Mouse (Mus musculus) CH12.LX (cell line): ENCODE measurements around the gene Oxa1l. TPM values are rescaled to one million over a fixed set of nuclear protein-coding genes. Genes with fewer than 3 reads are reported as not detected.
A peak's percentile ranks its signal among the peaks of the same experiment; 100 is the strongest.

Experiments
- DNase-seq: peaks from one replicate; pipeline ENCODE4 v3.0.0-alpha.2; 2013; ENCODE audit errors: extremely low read depth
- H3K27ac ChIP-seq: 2 replicates; pipeline ENCODE4 v1.5.1; 2012; ENCODE audit warnings: low read depth, mild to moderate bottlenecking, control low read depth, moderate library complexity; ENCODE audit not compliant: insufficient read depth
- H3K27me3 ChIP-seq: replicated peaks from 2 replicates; pipeline ENCODE3; 2012; ENCODE audit warnings: inconsistent platforms
- H3K36me3 ChIP-seq, 2 experiments: replicated peaks in 1 of 2; 2 replicates each; pipeline versions ENCODE3 to v1.6.1; 2012; ENCODE audit warnings: inconsistent platforms in 1 of 2, low read length in 1 of 2, mild to moderate bottlenecking in 1 of 2, mixed read lengths in 1 of 2, moderate library complexity in 1 of 2; ENCODE audit not compliant: control insufficient read depth in 1 of 2, insufficient read depth in 1 of 2
- H3K4me1 ChIP-seq, 2 experiments: 2 replicates each; pipeline ENCODE4 v1.6.1; 2012; ENCODE audit warnings: inconsistent platforms in 1 of 2, moderate library complexity in 1 of 2; ENCODE audit not compliant: insufficient read depth in 2 of 2, control insufficient read depth in 1 of 2
- H3K4me2 ChIP-seq: 2 replicates; pipeline ENCODE4 v1.6.1; 2012; ENCODE audit warnings: low read depth, mild to moderate bottlenecking, control low read depth; ENCODE audit not compliant: poor library complexity, insufficient read depth, severe bottlenecking
- H3K4me3 ChIP-seq, 3 experiments: fragments of 150-350 bp in 1 of 3; sonication (generic) in 1 of 3; replicated peaks in 1 of 3; 2 replicates each; pipeline versions ENCODE3 to v1.5.1; 2011 to 2012; ENCODE audit warnings: low read depth in 2 of 3, low read length in 2 of 3, mild to moderate bottlenecking in 2 of 3, moderate library complexity in 2 of 3, control low read depth in 1 of 3, improper control_type of control experiment in 1 of 3, inconsistent platforms in 1 of 3, mixed read lengths in 1 of 3; ENCODE audit not compliant: poor library complexity in 1 of 3
- H3K79me2 ChIP-seq: replicated peaks from 2 replicates; pipeline ENCODE4 v1.6.1; 2012; ENCODE audit warnings: mild to moderate bottlenecking, moderate library complexity; ENCODE audit not compliant: control insufficient read depth, poor library complexity, insufficient read depth, severe bottlenecking; ENCODE audit errors: extremely low read depth
- H3K9ac ChIP-seq: 2 replicates; pipeline ENCODE4 v1.6.1; 2012; ENCODE audit warnings: low read depth, mild to moderate bottlenecking, control low read depth, moderate library complexity; ENCODE audit not compliant: insufficient read depth
- H3K9me3 ChIP-seq: replicated peaks from 2 replicates; pipeline ENCODE3; 2012; ENCODE audit warnings: low read length, inconsistent platforms, mixed read lengths
- BHLHE40 ChIP-seq: IDR thresholded peaks from 2 replicates; pipeline ENCODE4 v1.6.1; 2011; ENCODE audit warnings: mild to moderate bottlenecking, low read depth, low read length, improper control_type of control experiment
- CHD1 ChIP-seq: IDR thresholded peaks from 2 replicates; pipeline ENCODE4 v1.6.1; 2012; ENCODE audit warnings: low read depth, low read length, improper control_type of control experiment, inconsistent platforms
- CTCF ChIP-seq, 2 experiments: IDR thresholded peaks in 1 of 2; conservative IDR thresholded peaks in 1 of 2; 2 replicates each; pipeline ENCODE4 v1.5.1; 2011 to 2012; ENCODE audit warnings: low read depth in 2 of 2, low read length in 2 of 2, improper control_type of control experiment in 1 of 2, inconsistent platforms in 1 of 2, mild to moderate bottlenecking in 1 of 2, moderate library complexity in 1 of 2
- ELF1 ChIP-seq: IDR thresholded peaks from 2 replicates; pipeline ENCODE4 v1.6.1; 2014; ENCODE audit warnings: low read depth, mild to moderate bottlenecking, inconsistent platforms, low read length, improper control_type of control experiment
- GABPA ChIP-seq: IDR thresholded peaks from 2 replicates; pipeline ENCODE4 v1.6.1; 2012; ENCODE audit warnings: low read depth, low read length, improper control_type of control experiment, inconsistent platforms; ENCODE audit not compliant: insufficient replicate concordance
- HCFC1 ChIP-seq: IDR thresholded peaks from 2 replicates; pipeline ENCODE4 v1.6.1; 2012; ENCODE audit warnings: low read depth, mild to moderate bottlenecking, inconsistent platforms, low read length, improper control_type of control experiment
- IRF4 ChIP-seq: IDR thresholded peaks from 2 replicates; pipeline ENCODE4 v1.6.1; 2014; ENCODE audit warnings: low read depth, mild to moderate bottlenecking, inconsistent platforms, low read length, improper control_type of control experiment
- MAFK ChIP-seq: IDR thresholded peaks from 2 replicates; pipeline ENCODE4 v1.6.1; 2011; ENCODE audit warnings: low read length, improper control_type of control experiment; ENCODE audit not compliant: insufficient replicate concordance
- MAX ChIP-seq: IDR thresholded peaks from 2 replicates; pipeline ENCODE4 v1.6.1; 2011; ENCODE audit warnings: low read length, improper control_type of control experiment
- MAZ ChIP-seq: IDR thresholded peaks from 2 replicates; pipeline ENCODE4 v1.6.1; 2012; ENCODE audit warnings: low read depth, mild to moderate bottlenecking, inconsistent platforms, low read length, improper control_type of control experiment, moderate library complexity
- MEF2A ChIP-seq: IDR thresholded peaks from 2 replicates; pipeline ENCODE4 v1.6.1; 2014; ENCODE audit warnings: low read depth, mild to moderate bottlenecking, inconsistent platforms, low read length, improper control_type of control experiment, borderline replicate concordance
- MYC ChIP-seq: IDR thresholded peaks from 2 replicates; pipeline ENCODE4 v1.6.1; 2011; ENCODE audit warnings: low read depth, mild to moderate bottlenecking, improper control_type of control experiment, low read length
- PAX5 ChIP-seq: IDR thresholded peaks from 2 replicates; pipeline ENCODE4 v1.6.1; 2012; ENCODE audit warnings: low read length, inconsistent platforms, mixed read lengths
- POLR2A ChIP-seq: IDR thresholded peaks from 2 replicates; pipeline ENCODE4 v1.6.1; 2011; ENCODE audit warnings: low read depth, mild to moderate bottlenecking, improper control_type of control experiment, low read length
- RCOR1 ChIP-seq: conservative IDR thresholded peaks from 2 replicates; pipeline ENCODE4 v1.6.1; 2012; ENCODE audit warnings: low read depth, mild to moderate bottlenecking, inconsistent platforms, low read length, improper control_type of control experiment
- SMC3 ChIP-seq: IDR thresholded peaks from 2 replicates; pipeline ENCODE4 v1.6.1; 2011; ENCODE audit warnings: low read depth, low read length, improper control_type of control experiment
- TCF12 ChIP-seq: IDR thresholded peaks from 2 replicates; pipeline ENCODE4 v1.6.1; 2014; ENCODE audit warnings: low read depth, mild to moderate bottlenecking, inconsistent platforms, low read length, improper control_type of control experiment
- USF1 ChIP-seq: IDR thresholded peaks from 2 replicates; pipeline ENCODE4 v1.6.1; 2014; ENCODE audit warnings: low read depth, mild to moderate bottlenecking, inconsistent platforms, low read length, improper control_type of control experiment
- USF2 ChIP-seq: conservative IDR thresholded peaks from 2 replicates; pipeline ENCODE4 v1.6.1; 2011; ENCODE audit warnings: low read depth, low read length, improper control_type of control experiment
- ZKSCAN1 ChIP-seq: IDR thresholded peaks from 2 replicates; pipeline ENCODE4 v1.6.1; 2012; ENCODE audit warnings: low read depth, inconsistent platforms, low read length, improper control_type of control experiment, borderline replicate concordance
- ZNF384 ChIP-seq: IDR thresholded peaks from 2 replicates; pipeline ENCODE4 v1.6.1; 2012; ENCODE audit warnings: low read depth, low read length, improper control_type of control experiment, inconsistent platforms
- dilution Hi-C: fragments of 300-500 bp; cut with MboI; formaldehyde crosslinking; loops from 2 replicates; pipeline ENCODE4 v1.14.3; 2020; ENCODE audit warnings: low sequenced_read_pairs; ENCODE audit not compliant: extremely low pct_unique_long_range_greater_than_20kb, extremely low pct_ligation_motif_present
- in situ Hi-C: fragments of 300-500 bp; cut with MboI; formaldehyde crosslinking; loops from 3 replicates; pipeline ENCODE4 v1.14.3; 2019; ENCODE audit warnings: low sequenced_read_pairs, low pct_ligation_motif_present, low pct_unique_long_range_greater_than_20kb, mixed read lengths
- polyA plus RNA-seq: library from polyadenylated mRNA; unstranded; fragments of >175 nt; gene quantifications from 2 replicates; pipeline ENCODE4 v1.2.1, GENCODE M21; 2012; ENCODE audit warnings: low read depth; ENCODE audit not compliant: insufficient read length
- total RNA-seq, 2 experiments: library from RNA; depleted of rRNA; stranded (reverse); fragments of 300-350 nt in 1 of 2; fragments of >200 nt in 1 of 2; gene quantifications; 2 replicates each; pipeline ENCODE4 v1.2.3; 2012 to 2014

Gene Oxa1l
- total and polyA plus RNA-seq, 3 experiments, result 34.7 to 111 (median 38.8) TPM

DNA sequence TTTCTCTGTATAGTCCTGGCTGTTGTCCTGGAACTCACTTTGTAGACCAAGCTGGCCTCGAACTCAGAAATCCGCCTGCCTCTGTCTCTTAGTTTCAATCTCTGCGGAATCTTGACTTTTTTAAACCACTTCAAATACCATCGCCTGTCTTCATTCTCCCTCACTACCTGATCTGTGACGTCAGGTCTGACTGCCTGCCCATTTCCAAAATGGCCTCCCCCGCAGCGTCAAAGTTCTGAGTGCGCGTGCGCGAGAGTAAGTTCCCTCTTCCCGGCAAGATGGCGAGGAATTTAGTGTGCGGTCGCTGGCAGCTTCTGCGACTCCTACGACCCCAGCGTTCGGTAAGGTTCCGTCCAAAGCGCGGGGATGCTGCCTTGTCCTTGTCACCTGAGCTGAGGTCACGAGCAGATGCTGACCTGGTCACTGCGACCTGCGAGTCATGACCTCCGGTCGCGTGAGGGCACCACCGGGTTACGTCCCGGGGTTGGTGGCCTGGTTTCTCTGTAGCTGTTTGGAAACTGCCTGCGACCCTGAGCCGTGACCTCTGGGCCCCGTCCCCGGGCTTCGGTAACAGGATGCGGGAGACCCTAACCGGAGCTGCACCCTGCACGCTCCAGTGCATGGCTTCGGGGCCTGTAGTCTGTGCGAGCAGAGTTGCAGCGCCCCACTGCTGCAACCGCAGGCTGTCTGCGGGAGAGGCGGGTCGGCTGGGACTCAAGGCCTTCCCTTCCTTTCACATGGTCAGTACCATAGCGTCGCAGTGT is at the start of gene Oxa1l (continued):
- peak; percentile 91 for TF ChIP-seq POLR2A
- TF ChIP-seq, all 38 proteins: peak for 24

DNA sequence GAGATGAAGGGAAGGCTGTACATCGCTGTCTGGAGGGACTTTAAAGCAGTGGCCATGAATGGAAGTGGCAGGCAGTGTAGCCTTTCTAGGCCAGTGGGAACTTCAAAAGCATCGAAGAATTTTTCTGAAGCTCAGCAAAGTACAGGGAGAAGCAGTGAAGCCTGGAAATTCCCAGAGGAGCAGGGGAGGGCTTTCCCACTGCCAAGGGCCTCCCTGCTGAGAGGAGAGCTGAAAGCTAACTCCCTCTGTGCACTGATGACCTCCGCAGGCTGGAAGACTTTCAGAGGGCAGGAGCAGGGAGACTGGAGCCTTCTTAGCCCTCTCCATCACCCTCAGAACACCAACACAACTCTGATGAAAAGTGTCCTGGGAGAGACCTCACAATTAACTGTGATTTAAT is 48.9 kb upstream of the Oxa1l start:
- no peaks in the 10 kb centered on the region for H3K36me3 ChIP-seq
- TF ChIP-seq MAX (no peak), MAZ (no peak), ELF1 (no peak)
- H3K4me1 ChIP-seq, result no peaks in the 10 kb centered on the region
- no peak overlapping the region for H3K4me2 ChIP-seq
- no peaks in the 10 kb centered on the region for H3K79me2 ChIP-seq
- peaks cover 14% of the 10 kb centered on the region for H3K27me3 ChIP-seq
- no peaks in the 10 kb centered on the region for H3K9me3 ChIP-seq
- no peak overlapping the region for H3K9ac ChIP-seq
- dilution Hi-C loops, result no loop called here
- in situ Hi-C loops, result no loop called here
- no peak overlapping the region for H3K4me3 ChIP-seq
- no peak overlapping the region for H3K27ac ChIP-seq
- DNase-seq, result no peak

DNA sequence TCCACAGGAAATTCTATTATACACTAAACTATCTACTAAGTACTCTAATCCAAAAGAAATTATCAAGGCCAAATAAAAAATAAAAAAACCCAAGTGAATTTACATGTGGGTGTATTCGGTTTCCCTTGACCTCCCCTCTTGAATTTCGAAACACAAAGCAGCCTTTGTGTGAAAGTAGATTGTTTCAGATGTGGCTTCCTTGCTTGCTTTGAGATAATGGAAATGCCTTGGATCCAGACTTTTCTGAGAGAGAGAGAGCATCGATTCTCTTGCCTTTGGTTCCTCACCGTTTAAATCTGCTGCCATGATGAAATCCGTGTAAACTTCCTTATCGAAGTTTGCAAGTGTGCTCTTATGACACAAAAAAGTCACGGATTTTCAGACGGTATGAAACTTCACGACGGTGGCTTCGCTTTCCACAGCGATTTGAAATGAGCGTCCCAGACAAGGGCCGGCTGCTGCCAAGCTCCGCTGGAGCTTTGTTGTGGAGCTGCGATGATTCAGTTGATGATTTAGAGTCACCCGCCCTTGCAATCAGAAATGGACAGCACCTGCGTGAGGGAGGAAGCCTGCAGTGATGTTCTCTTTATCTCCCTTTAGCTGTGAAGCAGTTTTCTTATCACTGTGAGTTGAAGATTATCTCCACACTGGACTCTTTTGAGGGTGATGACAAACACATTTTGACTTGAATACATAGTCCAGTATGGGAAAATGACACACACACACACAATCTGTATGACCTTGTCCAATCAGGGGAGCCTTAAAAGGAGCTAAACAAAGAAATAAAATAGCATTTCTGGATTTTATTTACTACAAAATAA is 38.9 kb upstream of the Oxa1l start:
- Histone ChIP-seq H3K27me3 (no peaks in the 10 kb centered on the region), H3K4me1 (no peaks in the 10 kb centered on the region; a peak in 1 of 4 replicates), H3K79me2 (no peaks in the 10 kb centered on the region), H3K36me3 (no peaks in the 10 kb centered on the region), H3K4me3 (no peak overlapping the region), H3K9ac (no peak overlapping the region), H3K9me3 (no peaks in the 10 kb centered on the region), H3K27ac (no peak overlapping the region), H3K4me2 (no peak overlapping the region)
- TF ChIP-seq CTCF (conservative IDR thresholded peaks at IDR 0.05 in 1 of 2, IDR thresholded peaks at IDR 0.05 in 1 of 2; ENCODE audit: low read depth in 2 of 2, low read length in 2 of 2) (no peak), MAZ (no peak), USF2 (no peak), TCF12 (no peak), RCOR1 (no peak), IRF4 (no peak), ZKSCAN1 (no peak), MYC (no peak), PAX5 (no peak), USF1 (no peak), CHD1 (no peak), BHLHE40 (no peak), HCFC1 (no peak), MEF2A (no peak), GABPA (no peak), ZNF384 (no peak), MAFK (no peak), SMC3 (no peak)
- DNase-seq, result no peak
- dilution Hi-C loops (no loop called here), in situ Hi-C loops (loop anchor here (10.0 kb wide), 1 partner anchor 57 kb away; no protein-coding TSS in a partner anchor)
